Mouse (Mus musculus): ENCODE results near the gene Tada2b. TPM values are rescaled to one million over a fixed set of nuclear protein-coding genes. Genes with fewer than 3 reads are reported as not detected.

Tada2b gene
- polyA plus RNA-seq, 1 experiment from 2014 or later, result 2.7 TPM

GRCm38 (mm10) chr5:36458926-36459325 is 25.2 kb downstream of the Tada2b start:
- 16% methylated on average over 4 of the region's 4 CpGs for WGBS
- no peak overlapping the region for H3K4me2 ChIP-seq (replicated peaks)
- no peak for ATAC-seq (ENCODE audit: low FRiP score, low read depth)
- no peak overlapping the region for H3K4me3 ChIP-seq
- peaks cover 14% of the 10 kb centered on the region; the same call in 1 of the 2 replicates for H3K27me3 ChIP-seq
- no peak overlapping the region for H3K9ac ChIP-seq (replicated peaks)
- H3K9me3 ChIP-seq, result no peaks in the 10 kb centered on the region
- H3K27ac ChIP-seq (replicated peaks), result no peak overlapping the region
- no peaks in the 10 kb centered on the region for H3K36me3 ChIP-seq
- H3K4me1 ChIP-seq, result peaks cover 10% of the 10 kb centered on the region

DNA sequence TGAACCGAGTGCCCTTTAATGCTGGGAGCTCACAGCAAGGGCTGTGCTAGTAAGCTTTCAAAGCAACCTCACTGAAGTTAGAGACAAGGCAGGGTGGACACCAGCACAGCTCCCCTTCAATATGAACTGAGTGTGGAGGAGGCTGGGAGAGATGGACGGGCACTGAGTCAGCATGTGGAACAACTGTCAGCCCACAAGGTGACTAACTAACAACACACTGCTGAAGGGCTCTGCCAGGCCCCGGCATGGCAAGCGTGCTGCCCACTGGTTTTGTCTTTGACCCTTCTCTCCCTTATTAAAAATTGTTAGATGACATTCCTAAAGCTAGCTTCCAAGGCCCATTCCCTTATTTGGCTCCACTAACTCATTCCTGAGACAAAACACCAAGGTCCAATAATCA is 26.4 kb downstream of the Tada2b start:
- Histone ChIP-seq H3K9me3 (no peaks in the 10 kb centered on the region), H3K4me3 (no peak overlapping the region), H3K4me2 (replicated peaks) (no peak overlapping the region), H3K36me3 (no peaks in the 10 kb centered on the region), H3K27ac (replicated peaks) (no peak overlapping the region), H3K27me3 (peaks cover 14% of the 10 kb centered on the region; the same call in 1 of the 2 replicates), H3K4me1 (no peaks in the 10 kb centered on the region), H3K9ac (replicated peaks) (no peak overlapping the region)
- no peak for ATAC-seq (ENCODE audit: low FRiP score, low read depth)
- 81% methylated on average over 4 of the region's 4 CpGs for WGBS

GRCm38 (mm10) chr5:36452821-36453220 is 31.3 kb downstream of the Tada2b start:
- Histone ChIP-seq H3K27me3 (peaks cover 4% of the 10 kb centered on the region; the same call in 1 of the 2 replicates), H3K9me3 (no peaks in the 10 kb centered on the region), H3K4me2 (replicated peaks) (no peak overlapping the region), H3K4me1 (peaks cover 4% of the 10 kb centered on the region; the same call in 1 of the 2 replicates), H3K4me3 (no peak overlapping the region), H3K9ac (replicated peaks) (no peak overlapping the region), H3K36me3 (no peaks in the 10 kb centered on the region), H3K27ac (replicated peaks) (no peak overlapping the region)
- no peak for ATAC-seq (ENCODE audit: low FRiP score, low read depth)
- 84% methylated on average over 6 of the region's 6 CpGs for WGBS

GRCm38 (mm10) chr5:36451872-36452389 is 32.2 kb downstream of the Tada2b start:
- peaks cover 4% of the 10 kb centered on the region; the same call in 1 of the 2 replicates for H3K27me3 ChIP-seq
- H3K4me1 ChIP-seq, result peaks cover 4% of the 10 kb centered on the region; the same call in 1 of the 2 replicates
- 60% methylated on average over 10 of the region's 10 CpGs for WGBS
- no peak overlapping the region for H3K9ac ChIP-seq (replicated peaks)
- no peaks in the 10 kb centered on the region for H3K36me3 ChIP-seq
- no peak overlapping the region for H3K4me2 ChIP-seq (replicated peaks)
- no peak for ATAC-seq (ENCODE audit: low FRiP score, low read depth)
- H3K4me3 ChIP-seq, result no peak overlapping the region
- H3K9me3 ChIP-seq, result no peaks in the 10 kb centered on the region
- H3K27ac ChIP-seq (replicated peaks), result no peak overlapping the region

GRCm38 (mm10) chr5:36451119-36451518 is 33.0 kb downstream of the Tada2b start:
- Histone ChIP-seq H3K27ac (replicated peaks) (no peak overlapping the region), H3K27me3 (peaks cover 4% of the 10 kb centered on the region; the same call in 1 of the 2 replicates), H3K9me3 (no peaks in the 10 kb centered on the region), H3K4me2 (replicated peaks) (no peak overlapping the region), H3K4me1 (peaks cover 4% of the 10 kb centered on the region; the same call in 1 of the 2 replicates), H3K36me3 (no peaks in the 10 kb centered on the region), H3K4me3 (no peak overlapping the region), H3K9ac (replicated peaks) (no peak overlapping the region)
- ATAC-seq (ENCODE audit: low FRiP score, low read depth), result no peak
- WGBS, result 34% methylated on average over 6 of the region's 10 CpGs

DNA sequence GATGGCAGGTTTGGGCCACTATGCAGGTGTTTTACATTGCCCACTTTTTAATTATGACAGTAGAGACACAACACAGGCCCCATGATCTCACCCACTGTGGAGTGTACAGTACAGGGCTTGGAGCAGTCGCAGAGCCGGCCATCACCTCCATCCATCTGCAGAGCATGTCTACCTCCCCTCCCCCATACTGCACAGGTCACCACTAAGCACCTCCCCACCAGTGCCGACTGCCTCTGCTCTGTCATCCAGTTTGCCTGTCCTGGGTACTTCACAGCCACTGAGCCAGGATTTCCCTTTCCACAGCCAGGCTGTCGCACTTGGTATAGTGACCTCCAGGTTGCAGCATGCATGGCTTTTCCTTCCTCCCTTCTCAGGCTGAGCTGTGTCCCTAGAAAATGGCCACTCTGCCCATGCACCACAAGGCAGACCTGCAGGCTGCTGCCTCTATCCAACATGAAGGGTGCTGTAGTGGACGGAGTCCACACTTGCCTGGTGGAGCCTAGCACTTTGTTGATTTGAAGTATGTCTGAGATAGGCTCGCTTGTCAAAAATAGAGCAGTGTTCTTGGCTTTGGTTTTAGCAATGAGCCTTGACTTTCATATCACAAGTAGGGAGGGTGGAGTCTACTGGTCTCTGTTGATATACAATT is 34.3 kb downstream of the Tada2b start:
- H3K27ac ChIP-seq (replicated peaks), result no peak overlapping the region
- 90% methylated on average over 6 of the region's 6 CpGs for WGBS
- ATAC-seq (ENCODE audit: low FRiP score, low read depth), result no peak
- H3K4me3 ChIP-seq, result no peak overlapping the region
- H3K9ac ChIP-seq (replicated peaks), result no peak overlapping the region
- no peak overlapping the region for H3K4me2 ChIP-seq (replicated peaks)
- no peaks in the 10 kb centered on the region for H3K9me3 ChIP-seq
- peaks cover 4% of the 10 kb centered on the region for H3K4me1 ChIP-seq
- H3K27me3 ChIP-seq, result no peaks in the 10 kb centered on the region
- no peaks in the 10 kb centered on the region for H3K36me3 ChIP-seq

- ATAC-seq (ENCODE audit: low FRiP score, low read depth), result no peak
- Histone ChIP-seq H3K9ac (replicated peaks) (no peak overlapping the region), H3K27me3 (no peaks in the 10 kb centered on the region), H3K4me3 (no peak overlapping the region), H3K9me3 (no peaks in the 10 kb centered on the region), H3K36me3 (no peaks in the 10 kb centered on the region), H3K4me2 (replicated peaks) (no peak overlapping the region), H3K4me1 (peaks cover 4% of the 10 kb centered on the region), H3K27ac (replicated peaks) (no peak overlapping the region)
- WGBS, result 97% methylated on average over 12 of the region's 12 CpGs
Measured at GRCm38 (mm10) chr5:36447872-36448271, 36.2 kb downstream of the Tada2b start.

DNA sequence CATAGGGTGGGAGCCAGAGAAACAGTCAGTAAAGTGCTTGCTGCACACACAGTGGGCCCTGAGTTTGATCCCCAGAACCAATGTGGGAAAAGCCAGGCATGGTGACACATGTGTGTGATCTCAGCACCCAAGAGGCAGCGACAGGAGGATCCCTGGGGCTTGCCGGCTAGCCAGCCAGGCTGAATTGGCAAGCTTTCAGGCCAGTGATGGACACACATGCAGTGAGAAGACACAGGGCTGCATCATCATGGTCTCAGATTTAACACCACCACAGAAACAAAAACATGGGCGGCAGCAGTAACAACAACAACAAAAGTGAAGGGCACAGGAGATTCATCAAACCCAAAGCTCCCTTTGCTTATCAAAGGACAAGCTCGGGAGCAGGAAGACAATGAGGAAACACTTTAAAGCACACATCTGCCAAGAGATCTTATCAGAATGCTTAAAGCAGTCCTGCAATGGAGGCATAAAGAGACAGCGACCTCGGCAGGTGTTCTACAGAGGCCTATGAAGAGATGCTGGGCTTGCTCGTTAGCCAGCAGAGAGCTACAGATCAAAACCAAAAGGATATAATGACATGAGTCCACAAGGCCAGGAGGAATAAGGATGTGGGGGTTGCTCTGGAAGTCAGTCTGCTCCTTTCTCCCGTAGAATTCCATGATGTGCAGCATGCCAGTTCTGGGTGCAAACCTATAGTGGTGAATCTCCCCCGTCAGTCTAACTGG is 37.8 kb downstream of the Tada2b start:
- no peaks in the 10 kb centered on the region for H3K9me3 ChIP-seq
- no peak overlapping the region for H3K4me2 ChIP-seq (replicated peaks)
- no peak overlapping the region for H3K27ac ChIP-seq (replicated peaks)
- no peaks in the 10 kb centered on the region for H3K27me3 ChIP-seq
- H3K36me3 ChIP-seq, result no peaks in the 10 kb centered on the region
- H3K4me3 ChIP-seq, result no peak overlapping the region
- ATAC-seq (ENCODE audit: low FRiP score, low read depth), result no peak
- no peaks in the 10 kb centered on the region; the same call in 1 of the 2 replicates for H3K4me1 ChIP-seq
- no peak overlapping the region for H3K9ac ChIP-seq (replicated peaks)
- 45% methylated on average over 9 of the region's 9 CpGs for WGBS

GRCm38 (mm10) chr5:36445028-36445427 is 39.1 kb downstream of the Tada2b start:
- ATAC-seq (ENCODE audit: low FRiP score, low read depth), result no peak
- no peaks in the 10 kb centered on the region for H3K36me3 ChIP-seq
- no peaks in the 10 kb centered on the region for H3K27me3 ChIP-seq
- no peaks in the 10 kb centered on the region; the same call in 1 of the 2 replicates for H3K4me1 ChIP-seq
- 38% methylated on average over 8 of the region's 8 CpGs for WGBS
- no peak overlapping the region for H3K4me2 ChIP-seq (replicated peaks)
- H3K4me3 ChIP-seq, result no peak overlapping the region
- no peak overlapping the region for H3K9ac ChIP-seq (replicated peaks)
- no peaks in the 10 kb centered on the region for H3K9me3 ChIP-seq
- H3K27ac ChIP-seq (replicated peaks), result no peak overlapping the region

GRCm38 (mm10) chr5:36444611-36445010 is 39.5 kb downstream of the Tada2b start:
- Histone ChIP-seq H3K27ac (replicated peaks) (no peak overlapping the region), H3K36me3 (no peaks in the 10 kb centered on the region), H3K9ac (replicated peaks) (no peak overlapping the region), H3K27me3 (no peaks in the 10 kb centered on the region), H3K4me1 (no peaks in the 10 kb centered on the region; the same call in 1 of the 2 replicates), H3K4me2 (replicated peaks) (no peak overlapping the region), H3K9me3 (no peaks in the 10 kb centered on the region), H3K4me3 (no peak overlapping the region)
- ATAC-seq (ENCODE audit: low FRiP score, low read depth), result no peak
- 49% methylated on average over 4 of the region's 4 CpGs for WGBS

- no peaks in the 10 kb centered on the region; the same call in 1 of the 2 replicates for H3K4me1 ChIP-seq
- ATAC-seq (ENCODE audit: low FRiP score, low read depth), result no peak
- H3K9me3 ChIP-seq, result no peaks in the 10 kb centered on the region
- no peaks in the 10 kb centered on the region for H3K36me3 ChIP-seq
- no peak overlapping the region for H3K4me3 ChIP-seq
- H3K27ac ChIP-seq (replicated peaks), result no peak overlapping the region
- H3K9ac ChIP-seq (replicated peaks), result no peak overlapping the region
- no peak overlapping the region for H3K4me2 ChIP-seq (replicated peaks)
- no peaks in the 10 kb centered on the region for H3K27me3 ChIP-seq
- WGBS, result 81% methylated on average over 3 of the region's 3 CpGs
Measured at GRCm38 (mm10) chr5:36440741-36441140, 43.3 kb downstream of the Tada2b start.

- 75% methylated on average over 4 of the region's 4 CpGs for whole genome bisulfite sequencing
- H3K4me1 ChIP-seq, result peaks cover 16% of the 10 kb centered on the region; the same call in 1 of the 2 replicates
- no peak overlapping the region for H3K27ac ChIP-seq (replicated peaks)
- H3K27me3 ChIP-seq, result no peaks in the 10 kb centered on the region
- no peak for ATAC-seq (ENCODE audit: low FRiP score, low read depth)
- H3K9ac ChIP-seq (replicated peaks), result no peak overlapping the region
- no peaks in the 10 kb centered on the region for H3K36me3 ChIP-seq
- no peak overlapping the region for H3K4me2 ChIP-seq (replicated peaks)
- H3K4me3 ChIP-seq, result no peak overlapping the region
- no peaks in the 10 kb centered on the region for H3K9me3 ChIP-seq
Measured at GRCm38 (mm10) chr5:36436858-36437257, 47.2 kb downstream of the Tada2b start.

All from midbrain, embryonic 12.5 days (tissue).